Mouse (Mus musculus) adrenal gland, postnatal 10 days (tissue): Measurements from ENCODE around the gene Hmx1. TPM values are rescaled to one million over a fixed set of nuclear protein-coding genes. Genes with fewer than 3 reads are reported as not detected.

Experiments used
- DNase-seq: peaks from one replicate; pipeline ENCODE4 v3.0.0; 2021; ENCODE audit warnings: mixed read lengths
- total RNA-seq, 2 experiments: library from RNA; stranded (reverse); gene quantifications; 2 replicates each; pipeline ENCODE4 v1.2.3; 2021

The Hmx1 gene
- total RNA-seq, 2 experiments from 2014 or later, result 1.0 to 4.0 TPM

DNA sequence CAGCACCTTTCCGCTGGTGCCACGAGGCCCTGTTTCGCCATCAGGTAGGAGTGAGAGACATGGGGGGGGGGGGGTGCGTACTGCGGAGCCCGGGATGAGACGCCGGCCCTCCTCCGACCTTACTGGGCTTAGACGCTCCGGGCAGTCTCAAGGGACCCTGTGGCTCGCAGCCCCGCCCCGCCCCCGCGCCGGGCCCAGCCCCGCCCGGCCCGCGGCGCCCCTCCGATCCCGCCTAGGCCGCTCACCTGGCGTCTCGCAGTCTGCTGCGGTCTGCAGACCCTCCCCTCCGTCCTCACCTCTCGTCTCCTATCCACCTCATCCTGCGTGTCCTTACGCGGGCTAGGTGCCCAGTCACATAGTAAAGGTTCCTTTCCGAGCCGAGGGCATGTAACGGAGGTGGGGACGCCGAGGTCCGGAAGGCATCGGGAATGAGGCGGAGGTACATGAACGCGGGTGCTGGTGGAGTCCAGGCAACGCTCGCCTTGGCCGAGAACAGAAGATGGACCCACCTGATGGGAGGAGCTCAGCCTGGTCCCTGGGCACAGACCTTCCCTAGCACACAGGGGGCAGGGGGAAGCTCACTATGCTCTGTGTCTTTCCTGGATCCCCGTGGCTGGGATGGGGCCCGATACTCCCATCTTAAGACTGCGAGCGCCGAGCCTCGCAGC, 8.9 kb downstream of the Hmx1 start:
- no peak for DNase-seq

DNA sequence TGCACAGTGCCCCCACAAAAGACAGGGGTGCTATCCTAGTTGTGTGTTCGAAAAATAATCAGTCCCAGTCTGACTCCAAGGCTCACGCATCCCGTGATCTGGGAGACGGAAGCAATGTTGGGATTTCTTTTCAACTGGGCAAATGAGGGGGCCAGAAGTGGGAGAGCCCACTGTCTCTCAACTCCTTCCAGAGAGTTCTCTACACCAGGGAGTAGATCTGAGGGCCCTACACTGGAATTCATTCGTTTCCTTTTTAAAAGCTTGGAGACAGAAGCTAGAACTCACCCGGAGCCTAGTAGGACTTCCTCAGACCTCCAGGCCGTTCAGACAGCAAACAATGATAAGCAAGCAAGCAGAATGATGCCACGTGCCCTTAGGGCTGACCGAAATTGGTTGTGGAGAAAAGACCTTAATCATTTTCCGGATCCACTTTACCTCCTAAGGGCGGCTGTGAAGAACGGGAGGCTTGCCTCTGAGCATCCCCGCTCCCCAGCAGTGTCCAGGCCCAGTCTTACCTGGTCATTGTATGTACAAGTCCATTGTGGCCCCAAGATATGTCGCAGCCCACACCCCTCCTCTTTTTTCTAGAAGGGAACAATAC, 9.5 kb downstream of the Hmx1 start:
- DNase-seq, result no peak

DNA sequence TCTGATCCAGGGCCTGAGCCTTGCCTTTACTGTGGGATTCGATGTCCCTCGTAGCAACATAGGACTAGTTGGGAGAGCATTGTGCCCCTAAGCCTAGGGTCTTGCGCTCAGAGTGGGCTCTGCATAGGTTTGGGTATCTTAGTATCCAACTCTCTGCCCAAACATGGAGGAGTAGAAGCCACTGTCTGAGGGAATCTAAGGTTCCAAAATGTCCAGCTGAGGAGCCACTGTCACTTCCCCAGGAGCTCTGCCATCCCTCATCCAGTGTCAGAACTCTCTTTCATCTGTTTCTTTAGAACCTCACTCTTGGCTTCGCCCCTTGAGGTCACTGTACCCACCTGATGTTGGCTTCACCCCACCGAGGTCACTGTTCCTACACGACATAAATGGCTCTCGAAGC, 10.2 kb downstream of the Hmx1 start:
- no peak for DNase-seq

DNA sequence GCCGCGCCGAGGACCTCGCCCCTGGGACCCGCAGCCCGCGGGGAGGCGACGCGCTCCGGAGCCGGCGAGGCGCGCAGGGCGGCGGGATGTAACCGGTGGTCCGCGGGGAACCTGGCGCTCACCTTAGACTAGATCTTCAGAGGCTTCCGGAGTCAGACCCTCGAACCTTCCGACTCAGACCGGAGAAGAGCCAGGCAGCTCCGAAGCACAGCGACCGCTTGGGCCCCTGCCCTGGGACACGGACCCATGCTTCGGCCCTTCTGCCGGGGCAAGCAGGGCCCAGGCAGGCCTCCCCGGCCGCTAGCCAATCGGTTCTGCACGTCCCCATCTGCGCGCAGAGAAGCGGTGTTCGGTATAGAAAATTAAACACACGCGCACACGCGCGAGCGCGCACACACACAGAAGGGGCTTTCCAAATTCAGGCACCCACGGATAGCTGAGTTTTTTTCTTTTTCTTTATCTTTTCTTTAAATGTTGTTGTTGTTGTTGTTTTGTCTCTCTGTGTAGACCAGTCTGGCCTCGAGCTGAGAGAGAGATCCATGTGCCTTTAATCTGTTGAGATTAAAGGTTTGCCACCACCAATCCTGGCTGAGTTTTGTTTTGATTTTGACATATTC, 10.9 kb downstream of the Hmx1 start:
- no peak for DNase-seq

DNA sequence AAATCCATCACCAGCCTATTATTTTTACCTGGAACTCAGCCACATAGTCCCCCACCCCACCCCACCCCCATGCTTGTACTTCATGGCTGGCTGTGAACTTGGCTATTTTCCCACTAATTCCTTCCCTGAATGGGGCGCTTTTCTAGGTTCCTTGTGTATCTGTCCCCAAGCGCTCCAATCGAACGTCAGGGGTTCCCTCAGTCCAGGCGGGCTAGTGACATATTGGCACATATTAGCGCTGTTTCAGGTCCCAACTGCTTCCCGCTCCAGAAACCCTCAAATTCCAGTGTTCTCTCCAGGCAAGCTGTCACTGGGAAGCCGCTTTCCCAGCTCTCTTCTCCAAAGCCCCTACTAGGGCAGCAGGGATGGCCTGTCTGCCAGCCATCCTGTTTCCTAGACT, 12.3 kb downstream of the Hmx1 start:
- no peak for DNase-seq

DNA sequence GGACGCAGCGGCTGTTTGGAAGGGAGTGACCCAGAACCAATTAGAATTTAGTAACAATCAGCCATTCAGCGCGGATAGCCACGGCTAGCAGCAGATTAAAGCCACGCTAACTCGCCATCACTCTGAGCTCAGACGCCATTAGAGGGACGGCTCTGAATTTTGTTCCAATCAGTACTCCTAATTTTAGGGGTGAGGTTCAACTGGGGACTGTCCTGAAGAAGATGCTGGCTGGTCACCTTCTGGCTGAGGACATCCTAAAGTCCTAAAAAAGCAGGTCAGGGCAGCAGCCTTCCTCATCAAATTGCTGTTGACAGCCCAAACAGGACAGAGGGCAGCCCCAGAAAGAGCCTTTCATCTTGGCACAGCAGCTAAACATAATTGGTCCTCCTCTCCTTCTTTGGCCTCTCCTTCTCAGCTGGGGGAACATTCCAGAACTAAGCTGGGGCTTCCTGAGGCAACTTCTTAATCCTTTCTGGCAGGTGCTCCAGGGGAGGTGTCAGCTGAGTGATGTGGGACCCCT, 18.6 kb downstream of the Hmx1 start:
- no peak for DNase-seq

DNA sequence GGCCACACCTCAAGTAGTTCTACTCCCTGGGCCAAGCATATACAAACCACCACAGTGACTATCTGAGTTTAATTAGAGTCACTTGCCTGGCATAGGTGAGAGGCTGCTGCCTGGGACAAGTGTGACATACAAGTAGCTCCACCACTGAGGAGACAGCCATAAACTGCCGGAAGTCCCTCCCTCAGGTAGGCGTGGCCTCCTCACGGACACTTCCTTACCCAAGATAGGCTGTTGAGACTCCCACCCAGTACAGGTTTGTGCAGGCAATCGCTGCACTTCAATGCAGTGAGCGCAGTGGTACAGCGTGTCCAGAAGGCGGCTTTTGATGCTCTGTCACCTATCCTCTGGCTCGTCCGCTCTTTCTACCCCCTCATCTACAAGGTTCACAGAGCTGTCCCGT, 22.1 kb downstream of the Hmx1 start:
- DNase-seq, result no peak

DNA sequence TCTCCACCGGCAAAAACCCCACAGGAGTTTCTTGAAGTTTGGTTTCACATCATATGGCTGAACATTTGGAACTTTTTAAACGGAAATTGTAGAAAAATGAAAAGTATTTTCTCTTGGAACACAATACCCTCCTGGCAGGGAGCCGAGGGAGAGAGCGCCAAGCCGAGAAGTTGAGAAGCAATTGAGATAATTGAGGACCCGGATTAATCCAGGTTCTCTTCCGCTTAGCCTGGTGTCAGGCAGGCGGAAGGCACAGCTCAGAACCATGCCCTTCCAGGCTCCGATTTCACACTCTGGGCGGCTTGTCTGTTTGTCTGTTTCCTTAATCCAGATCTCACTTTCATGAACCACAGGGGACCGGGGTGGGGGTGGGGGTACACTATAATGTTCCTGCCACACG, 23.9 kb downstream of the Hmx1 start:
- DNase-seq, result no peak

DNA sequence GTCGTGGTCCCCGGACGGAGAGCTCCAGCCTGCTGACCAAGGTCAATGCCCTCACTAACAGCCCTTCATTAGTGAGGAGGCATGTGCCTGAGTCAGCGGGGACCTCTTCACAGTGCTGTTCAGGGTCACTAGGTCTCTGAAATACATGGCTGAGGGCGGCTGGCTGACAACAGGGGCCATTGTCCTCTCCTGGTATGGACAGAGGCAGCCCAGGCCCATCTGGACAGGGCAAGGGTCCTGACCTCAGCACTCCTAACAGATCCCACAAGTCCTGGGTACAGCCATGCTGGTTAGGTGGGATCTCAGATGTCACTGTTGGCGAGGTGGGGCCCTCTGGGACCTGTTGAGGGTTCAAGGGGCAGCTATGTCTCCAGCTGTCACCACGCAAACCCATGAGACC, 28.8 kb downstream of the Hmx1 start:
- DNase-seq, result no peak

DNA sequence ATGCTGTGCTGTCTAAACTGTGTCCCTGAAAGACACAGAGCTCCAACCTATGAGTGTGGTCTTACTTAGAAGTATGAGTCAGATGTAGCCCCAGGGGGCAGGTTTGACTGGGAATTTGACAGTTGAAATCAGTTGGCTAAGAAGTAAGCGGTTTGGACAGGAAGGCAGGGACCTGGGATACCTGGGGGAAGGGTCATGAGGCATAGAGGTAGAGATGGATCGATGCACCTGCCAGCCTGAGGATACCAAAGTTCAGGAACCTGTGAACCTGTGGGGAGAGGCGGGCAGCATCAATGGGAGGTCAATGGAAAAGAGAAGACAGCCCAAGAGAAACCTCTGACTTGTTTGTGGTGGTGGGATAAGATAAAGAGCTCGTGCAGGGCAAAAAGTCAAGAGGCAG, 32.7 kb downstream of the Hmx1 start:
- DNase-seq, result no peak

DNA sequence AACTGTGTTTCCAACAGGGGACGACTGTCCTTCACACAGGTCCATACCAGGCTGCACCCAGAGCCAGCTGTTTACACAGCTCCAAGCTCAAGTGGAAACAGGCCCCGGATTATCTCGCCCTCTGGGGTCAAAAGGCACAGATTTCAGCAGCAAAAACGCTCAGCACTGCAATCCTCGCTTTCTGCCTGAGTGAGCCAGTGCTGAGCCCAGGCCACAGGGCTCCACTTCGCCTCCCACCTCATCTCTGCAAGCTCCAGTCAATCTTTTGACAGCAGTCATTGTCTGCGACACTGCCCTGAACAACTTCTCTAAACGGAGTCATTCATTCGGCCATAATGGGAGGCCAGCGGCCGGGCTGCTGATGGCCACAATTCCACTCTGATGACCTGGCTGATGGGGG, 36.3 kb downstream of the Hmx1 start:
- no peak for DNase-seq

DNA sequence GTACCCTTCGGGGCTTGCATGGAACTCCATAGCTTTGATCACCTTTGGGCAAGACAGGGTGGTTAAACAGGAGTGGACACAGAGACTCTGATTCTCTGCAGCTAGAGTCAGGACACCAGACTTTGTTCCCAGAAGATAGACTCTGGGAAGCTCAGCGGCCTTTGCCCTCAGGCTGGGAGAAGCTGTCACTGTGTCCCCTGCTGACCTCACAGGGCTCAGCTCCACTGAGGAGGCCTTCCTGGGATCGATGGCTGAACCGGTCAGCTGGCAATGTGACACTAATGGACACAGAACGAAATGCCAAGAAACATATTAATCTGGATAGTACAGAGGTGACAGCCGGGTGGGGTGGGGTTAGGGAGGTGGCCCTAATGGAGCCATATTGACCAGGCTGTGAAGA, 39.0 kb downstream of the Hmx1 start:
- no peak for DNase-seq

DNA sequence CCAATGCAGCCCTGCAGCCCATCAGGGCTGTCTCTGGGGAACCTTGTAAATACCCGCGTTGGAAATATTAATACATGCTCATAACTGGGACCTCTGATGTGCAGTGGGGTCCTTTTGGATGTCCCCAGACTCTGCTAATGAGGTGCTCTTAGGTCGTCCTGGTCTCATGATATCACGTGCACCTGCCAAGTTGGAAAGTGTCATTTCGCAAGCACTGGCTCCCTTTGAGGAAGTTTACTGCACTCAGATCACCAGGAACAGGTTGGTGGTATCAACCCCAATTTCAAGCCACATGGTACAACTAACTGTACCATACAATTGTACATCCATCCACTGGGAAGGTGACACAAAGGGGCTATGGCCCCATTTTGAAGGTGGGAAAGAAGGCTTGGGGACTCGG, 39.5 kb downstream of the Hmx1 start:
- no peak for DNase-seq

DNA sequence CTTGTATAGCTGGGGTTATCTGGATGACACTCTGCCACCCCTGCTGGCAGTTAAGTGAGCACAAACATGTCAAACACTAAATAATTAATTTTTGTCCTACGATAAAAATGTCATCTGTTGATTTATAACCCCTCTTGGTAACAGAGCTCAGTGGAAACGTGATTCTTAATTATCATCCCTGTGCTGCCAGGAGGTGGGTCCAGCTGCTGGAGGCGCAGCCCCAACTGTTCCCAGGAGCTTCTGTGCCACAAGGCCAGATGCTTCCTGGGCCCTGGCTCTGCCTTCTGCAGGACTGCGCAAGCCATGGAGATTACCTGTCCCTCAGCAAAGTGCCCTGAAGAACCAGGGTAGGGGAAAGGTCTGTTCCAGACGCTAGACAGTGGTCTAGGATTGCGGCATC, 43.2 kb downstream of the Hmx1 start:
- DNase-seq, result no peak

DNA sequence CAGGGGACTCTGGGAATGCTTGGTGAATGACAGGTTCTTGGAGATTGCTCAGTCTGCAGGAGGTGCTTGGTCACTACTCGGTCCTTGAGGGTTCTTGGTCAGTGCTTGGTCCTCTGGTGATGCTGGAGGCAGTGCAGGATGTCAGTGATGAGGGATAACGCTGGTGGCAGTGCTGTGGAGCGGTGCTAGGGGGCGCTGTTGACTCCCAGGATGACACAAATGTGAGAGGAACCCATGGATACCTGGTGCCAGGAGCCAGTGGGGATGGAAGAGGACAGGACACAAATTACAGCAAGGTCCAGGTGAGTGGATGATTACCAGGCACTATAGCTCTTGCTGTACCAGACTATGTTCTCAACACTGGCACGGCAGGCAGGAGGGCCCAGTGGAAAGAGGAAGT, 45.1 kb downstream of the Hmx1 start:
- peak; percentile 21 for DNase-seq

DNA sequence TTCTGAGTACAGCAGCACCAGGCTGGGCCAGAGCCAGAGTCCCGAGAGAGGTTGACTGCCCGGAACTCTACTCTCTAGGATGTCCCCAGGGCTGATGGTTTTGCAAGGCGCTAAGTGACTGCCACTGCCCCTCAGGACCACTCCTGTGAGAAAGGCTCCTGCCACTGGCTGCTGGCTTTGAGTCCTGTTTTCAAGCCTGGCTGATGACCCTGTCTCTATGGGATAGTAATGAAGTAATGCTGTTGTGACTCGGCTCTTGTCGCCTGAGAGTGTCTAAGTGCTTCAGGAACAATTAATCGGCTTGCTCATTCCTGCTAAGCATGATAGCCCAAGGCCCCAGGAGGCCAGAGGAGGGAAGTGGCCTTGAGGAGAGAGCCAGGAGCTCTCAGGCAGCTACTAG, 45.8 kb downstream of the Hmx1 start:
- DNase-seq, result no peak

DNA sequence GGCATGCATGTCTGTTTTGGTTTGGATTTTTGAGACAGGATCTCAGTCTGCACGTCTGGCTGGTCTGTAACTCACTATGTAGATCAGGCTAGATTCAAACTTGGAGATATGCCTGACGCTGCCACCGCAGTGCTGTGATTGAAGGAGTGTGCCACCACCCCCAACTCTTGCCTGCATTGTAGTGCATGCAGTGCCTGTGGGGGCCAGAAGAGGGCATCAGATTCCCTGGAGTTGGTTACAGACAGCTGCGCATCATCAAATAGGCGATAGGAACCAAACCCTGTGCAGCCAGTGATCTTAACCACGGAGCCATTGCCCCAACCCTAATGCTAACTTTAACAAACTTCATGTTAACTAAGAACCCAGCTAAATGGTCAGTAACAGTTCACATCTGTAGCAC, 49.9 kb downstream of the Hmx1 start:
- no peak for DNase-seq

DNA sequence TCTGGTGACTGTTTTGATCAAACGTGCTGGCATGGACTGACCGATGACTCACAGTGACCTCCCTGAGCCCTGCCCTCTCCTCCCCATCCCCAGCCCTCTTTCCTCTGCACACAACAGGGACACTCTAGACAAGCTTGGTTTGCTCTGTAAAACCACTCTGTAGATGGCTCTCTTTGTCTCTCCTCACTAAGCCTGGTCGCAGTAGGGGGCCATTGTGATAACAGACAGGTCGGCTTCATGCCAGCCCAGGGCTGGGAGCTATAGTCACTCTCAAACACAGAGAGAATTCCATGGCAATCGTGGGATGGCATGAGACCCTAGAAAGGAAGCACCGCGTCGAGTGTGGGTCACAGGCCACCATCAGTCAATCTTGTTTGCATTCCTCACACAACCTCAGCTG, 51.6 kb downstream of the Hmx1 start:
- no peak for DNase-seq

DNA sequence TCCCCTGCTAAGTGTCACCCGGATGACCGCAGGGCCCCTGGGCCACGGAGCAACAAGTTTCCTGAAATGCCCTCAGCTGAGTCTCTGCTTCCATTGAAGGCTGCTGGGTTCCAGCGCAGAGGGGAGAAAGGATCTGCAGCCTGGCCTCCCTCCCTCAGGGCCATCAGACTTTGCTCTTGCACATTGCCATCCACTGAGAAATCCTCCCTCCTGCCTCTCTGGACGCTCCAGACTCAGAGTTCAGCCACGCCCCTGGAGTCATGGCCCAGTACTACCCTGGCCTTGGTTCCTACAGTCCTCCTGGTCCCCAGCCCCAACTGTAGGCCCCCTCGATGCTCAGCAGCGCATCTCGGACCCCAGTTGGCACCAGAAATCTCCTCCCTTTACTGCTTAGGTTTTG, 52.5 kb downstream of the Hmx1 start:
- no peak for DNase-seq

DNA sequence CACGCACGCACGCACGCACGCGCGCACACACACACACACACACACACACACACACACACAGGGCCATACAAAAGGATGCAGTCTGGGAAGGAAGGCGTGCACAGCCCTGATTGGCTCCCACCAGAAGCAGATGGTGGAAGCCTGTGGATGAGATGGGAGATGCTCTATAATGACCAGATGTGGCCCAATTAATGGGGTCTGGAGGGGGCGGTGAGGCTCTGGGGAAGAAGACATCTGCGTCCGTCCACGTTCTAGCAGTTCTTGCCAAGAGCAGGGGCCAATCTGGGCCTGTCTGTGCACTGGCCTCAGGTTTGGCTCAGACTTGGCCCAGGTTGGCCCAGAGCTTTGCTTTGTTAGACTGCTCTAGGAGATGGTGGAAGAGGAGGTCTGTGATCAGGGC, 55.8 kb downstream of the Hmx1 start:
- no peak for DNase-seq

DNA sequence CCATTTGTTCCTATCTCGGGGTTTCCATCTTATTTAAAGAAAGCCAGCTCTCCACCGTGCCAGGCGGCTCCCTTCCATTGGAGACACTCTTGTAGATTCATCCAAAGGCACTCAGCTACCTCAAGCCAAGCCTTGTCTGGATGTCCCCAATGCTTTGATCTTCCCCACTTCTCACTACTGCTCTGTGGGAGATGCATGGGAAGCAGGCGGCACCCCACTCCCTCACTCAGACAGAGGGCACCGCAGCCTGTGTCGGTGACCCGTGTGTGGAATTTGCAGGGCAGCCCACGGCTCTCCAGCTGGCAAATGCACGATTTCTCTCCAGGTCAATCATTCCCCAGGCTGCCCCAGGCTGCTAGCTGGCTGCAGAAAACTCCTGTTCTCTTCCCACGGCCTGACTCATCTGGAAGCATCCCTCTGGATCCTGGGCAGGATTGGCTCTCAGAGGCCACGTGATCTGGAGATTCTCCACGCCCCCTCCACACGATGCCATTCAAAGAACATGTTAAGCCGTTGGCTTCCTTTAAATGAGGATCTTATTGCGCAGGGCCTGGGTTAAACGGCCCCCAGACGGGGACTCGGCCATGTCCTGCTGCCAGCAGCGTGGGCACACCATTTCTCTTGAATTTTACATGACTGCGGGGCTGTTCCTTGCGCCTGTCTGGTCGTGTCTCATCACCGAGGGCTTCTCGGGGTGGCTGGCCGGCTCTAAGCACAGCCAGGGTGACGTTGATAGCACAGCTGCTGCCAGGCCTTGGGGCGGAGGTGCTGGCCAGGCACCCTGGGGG, 58.9 kb downstream of the Hmx1 start:
- peak; percentile 37 for DNase-seq
